Mouse (Mus musculus) v-Abl transformed pro-B cells (cell line): ENCODE results near the gene Slc9a3r2.
"Not testable (repeated sequence)": the region's sequence is repeated elsewhere in the genome, so short reads cannot be mapped to it uniquely, and the experiment has no call there.

Source experiments
- in situ Hi-C, 2 experiments: fragments of 400-800 bp; cut with MboI; formaldehyde crosslinking; loops; one replicate each; pipeline ENCODE4 v1.15.1; 2025; ENCODE audit not compliant: unreplicated experiment in 2 of 2

Slc9a3r2 gene

GRCm38 (mm10) chr17:24669214-24669544 is 19.1 kb upstream of the Slc9a3r2 start:
- in situ Hi-C loops: not testable (repeated sequence)

- in situ Hi-C loops: no loop called here
These were observed 17.3 kb upstream of the Slc9a3r2 start for GRCm38 (mm10) chr17:24667416-24667815.

GRCm38 (mm10) chr17:24667011-24667410 is 16.9 kb upstream of the Slc9a3r2 start:
- in situ Hi-C loops: not testable (repeated sequence)

- in situ Hi-C loops: loop anchor here (5.0 to 10.0 kb wide), 2 partner anchors 126 to 163 kb away; partner anchors contain the start of gene Rab26 (in 1 of the 2)
These were observed 8.1 kb upstream of the Slc9a3r2 start, which contains the start of gene Npw for GRCm38 (mm10) chr17:24658017-24658758. Npw (minus strand) TSS chr17:24658457.

GRCm38 (mm10) chr17:24654969-24655368 is 4.8 kb upstream of the Slc9a3r2 start:
- in situ Hi-C loops: loop anchor here (5.0 to 10.0 kb wide), 3 partner anchors 113 to 160 kb away; partner anchors contain the start of gene Rab26 (in 1 of the 2)

GRCm38 (mm10) chr17:24653967-24654710 is 4.0 kb upstream of the Slc9a3r2 start:
- in situ Hi-C loops: loop anchor here in 1 of 2 experiments (5.0 to 10.0 kb wide), 2 partner anchors 112 to 159 kb away; no protein-coding TSS in a partner anchor

- in situ Hi-C loops: loop anchor here in 1 of 2 experiments (5.0 to 10.0 kb wide), 2 partner anchors 110 to 157 kb away; no protein-coding TSS in a partner anchor
These were observed 1.7 kb upstream of the Slc9a3r2 start for GRCm38 (mm10) chr17:24651835-24652234.

GRCm38 (mm10) chr17:24650766-24651165 is 639 bp upstream of the Slc9a3r2 start:
- in situ Hi-C loops: loop anchor here in 1 of 2 experiments (5.0 to 10.0 kb wide), 2 partner anchors 108 to 156 kb away; no protein-coding TSS in a partner anchor

GRCm38 (mm10) chr17:24649581-24650069 is 502 bp downstream of the Slc9a3r2 start:
- in situ Hi-C loops: loop anchor here in 1 of 2 experiments (5.0 to 10.0 kb wide), 2 partner anchors 107 to 155 kb away; no protein-coding TSS in a partner anchor

GRCm38 (mm10) chr17:24648731-24649377 is 1.3 kb downstream of the Slc9a3r2 start:
- in situ Hi-C loops: no loop called here

- in situ Hi-C loops: no loop called here
These were observed 2.6 kb downstream of the Slc9a3r2 start for GRCm38 (mm10) chr17:24647493-24647892.

- in situ Hi-C loops: no loop called here
These were observed 3.7 kb downstream of the Slc9a3r2 start for GRCm38 (mm10) chr17:24646381-24646780.

GRCm38 (mm10) chr17:24645916-24646315 is 4.2 kb downstream of the Slc9a3r2 start:
- in situ Hi-C loops: no loop called here

- in situ Hi-C loops: no loop called here
These were observed 5.0 kb downstream of the Slc9a3r2 start for GRCm38 (mm10) chr17:24644875-24645721.

GRCm38 (mm10) chr17:24644030-24644715 is 6.0 kb downstream of the Slc9a3r2 start:
- in situ Hi-C loops: no loop called here

GRCm38 (mm10) chr17:24642791-24643343 is 7.3 kb downstream of the Slc9a3r2 start:
- in situ Hi-C loops: no loop called here

GRCm38 (mm10) chr17:24641944-24642343 is 8.2 kb downstream of the Slc9a3r2 start:
- in situ Hi-C loops: no loop called here

GRCm38 (mm10) chr17:24640581-24640980 is 9.5 kb downstream of the Slc9a3r2 start:
- in situ Hi-C loops: no loop called here

GRCm38 (mm10) chr17:24640119-24640518 is 10.0 kb downstream of the Slc9a3r2 start:
- in situ Hi-C loops: no loop called here
